Mouse (Mus musculus) 3134 (cell line): Measurements from ENCODE around the gene Gcnt1.

Experiments used
- DNase-seq: peaks from one replicate; pipeline ENCODE4 v3.0.0-alpha.2; 2011; ENCODE audit warnings: low spot score; ENCODE audit not compliant: insufficient read length; ENCODE audit errors: extremely low read depth

The Gcnt1 gene

DNA sequence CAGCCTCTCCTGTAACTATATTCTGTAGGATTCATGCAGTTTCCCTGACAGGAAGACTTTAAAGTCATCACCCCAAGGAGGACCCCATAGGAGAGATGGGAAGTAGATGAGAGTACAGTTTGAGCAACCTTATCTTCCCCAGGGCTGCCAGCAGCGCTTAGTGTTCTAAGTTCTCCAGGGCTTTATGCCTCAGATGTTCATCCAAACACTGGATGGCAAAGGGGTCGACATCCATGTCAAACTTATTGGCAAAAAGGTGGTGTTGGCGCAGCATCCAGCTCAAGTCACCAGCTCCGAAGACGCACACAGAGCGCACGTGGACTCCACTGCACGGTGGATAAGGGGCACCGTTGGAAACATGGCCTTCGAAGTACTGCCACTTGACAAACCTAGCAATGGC, 43.7 kb downstream of the Gcnt1 start:
- DNase-seq, result no peak

DNA sequence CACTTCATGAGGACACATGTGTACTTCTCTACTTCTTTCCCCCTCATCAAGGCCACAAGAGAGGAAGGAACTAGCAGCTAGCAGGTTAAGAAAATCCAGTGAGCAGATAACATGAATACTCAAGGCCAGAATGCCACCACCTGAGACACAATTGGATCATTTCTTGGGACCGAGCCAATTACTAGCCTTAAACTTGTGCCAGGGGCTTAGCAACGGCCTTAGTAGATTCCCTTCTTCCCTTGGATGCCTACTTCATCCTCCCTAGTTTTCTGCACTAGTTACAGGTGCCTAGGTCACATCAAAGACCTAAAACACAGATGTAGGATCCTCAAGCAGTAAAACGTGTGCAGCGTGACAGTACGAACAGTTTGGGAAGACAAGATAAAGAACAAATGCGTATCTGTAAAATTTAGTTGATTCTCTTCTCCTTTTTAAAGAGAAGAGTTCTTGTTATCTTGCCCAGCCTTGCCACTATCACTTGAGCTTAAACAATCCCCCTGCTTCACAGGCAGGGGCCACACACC, 44.7 kb downstream of the Gcnt1 start:
- no peak for DNase-seq

DNA sequence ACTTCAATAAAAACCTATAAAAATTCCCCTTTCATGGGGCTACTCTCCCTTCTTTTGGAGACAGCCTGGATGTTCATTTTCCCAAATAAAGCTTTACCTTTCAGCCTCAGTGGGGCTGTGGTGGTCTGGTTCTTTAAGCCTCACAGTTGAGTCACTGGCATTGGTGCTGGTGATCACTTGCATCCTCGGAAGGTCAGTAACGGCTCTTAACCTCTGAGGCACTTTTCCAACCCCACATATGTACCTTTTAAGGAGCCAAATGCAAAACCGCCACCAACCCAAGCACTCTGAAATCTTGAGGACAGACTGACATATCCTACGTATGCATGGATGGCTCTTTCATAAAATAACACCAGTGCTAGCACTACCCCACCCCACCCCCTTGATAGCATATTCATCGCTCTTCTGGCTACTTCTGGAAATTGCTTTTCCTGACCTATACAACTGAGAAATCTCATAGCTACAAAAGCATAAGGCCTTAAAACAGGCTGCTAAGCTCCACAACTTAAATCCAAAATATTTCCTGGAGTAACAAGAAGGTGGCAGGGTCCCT, 48.9 kb downstream of the Gcnt1 start:
- DNase-seq, result no peak

DNA sequence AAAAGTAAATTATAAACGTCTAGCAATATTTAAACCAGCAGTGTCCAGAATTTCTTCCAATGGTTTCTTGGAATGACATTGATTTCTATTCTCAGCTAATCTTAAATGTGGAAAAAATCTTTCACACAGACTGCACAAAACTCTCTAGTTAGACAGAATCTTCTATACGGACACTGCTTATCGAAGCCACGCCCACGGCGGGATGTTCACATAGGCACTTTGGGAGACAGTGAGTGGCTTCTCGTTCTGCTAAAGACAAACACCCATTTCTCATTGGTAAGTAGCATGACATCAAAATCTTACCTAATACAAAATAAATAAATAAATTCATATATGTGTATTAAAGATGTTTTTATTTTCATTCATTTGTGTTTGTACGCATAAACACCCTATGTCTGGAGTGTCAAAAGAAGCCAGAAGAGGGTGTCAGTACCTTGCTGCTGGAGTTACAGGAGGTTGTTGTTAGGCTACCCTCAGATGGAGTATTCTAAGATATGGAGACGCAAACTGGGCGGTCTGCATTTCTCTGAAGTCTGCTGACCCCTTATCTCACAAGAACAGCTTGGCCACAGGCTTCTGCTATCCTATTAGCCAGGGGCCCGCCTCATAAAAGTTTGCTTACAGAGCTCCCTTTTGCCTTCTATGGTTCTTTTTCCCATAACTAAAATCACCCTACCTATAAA, 49.5 kb downstream of the Gcnt1 start:
- no peak for DNase-seq

DNA sequence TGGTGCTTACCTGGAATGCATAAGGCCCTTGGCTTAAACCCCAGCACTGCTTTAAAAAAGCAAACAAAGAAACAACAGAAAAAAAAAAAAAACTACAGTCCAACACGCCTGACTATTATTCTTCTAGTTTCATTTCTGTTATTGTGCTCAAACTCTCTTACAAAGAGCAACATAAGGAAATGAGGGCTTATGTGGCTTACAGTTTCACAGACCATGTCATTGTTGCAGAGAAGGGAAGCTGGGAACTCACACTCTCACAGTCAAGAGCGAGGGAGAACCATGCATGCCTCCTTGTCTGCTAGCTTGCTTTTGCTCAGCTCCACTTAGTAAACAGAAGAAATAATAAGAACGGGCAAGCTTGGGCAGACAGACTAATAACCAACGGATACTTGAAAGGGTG, 52.9 kb downstream of the Gcnt1 start:
- DNase-seq, result no peak

DNA sequence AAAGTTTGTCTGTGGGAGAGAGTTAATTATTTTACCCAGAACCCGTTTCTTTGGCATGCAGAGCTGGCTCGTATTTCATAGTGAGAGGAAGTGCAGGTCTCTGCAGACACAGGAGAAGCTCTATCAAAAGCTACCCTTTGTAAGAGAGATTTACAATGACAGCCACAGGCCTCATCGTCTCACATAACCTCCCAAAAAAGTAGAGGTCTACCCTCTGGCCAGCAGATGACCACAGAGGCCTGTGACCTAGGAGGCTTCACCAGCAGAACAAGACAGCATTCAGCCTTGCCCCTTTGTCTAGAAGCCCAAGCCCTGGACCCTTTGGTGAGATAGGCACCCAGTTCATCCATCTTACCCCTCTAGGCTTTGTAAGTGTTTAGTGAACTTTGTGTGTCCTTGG, 53.9 kb downstream of the Gcnt1 start:
- no peak for DNase-seq

DNA sequence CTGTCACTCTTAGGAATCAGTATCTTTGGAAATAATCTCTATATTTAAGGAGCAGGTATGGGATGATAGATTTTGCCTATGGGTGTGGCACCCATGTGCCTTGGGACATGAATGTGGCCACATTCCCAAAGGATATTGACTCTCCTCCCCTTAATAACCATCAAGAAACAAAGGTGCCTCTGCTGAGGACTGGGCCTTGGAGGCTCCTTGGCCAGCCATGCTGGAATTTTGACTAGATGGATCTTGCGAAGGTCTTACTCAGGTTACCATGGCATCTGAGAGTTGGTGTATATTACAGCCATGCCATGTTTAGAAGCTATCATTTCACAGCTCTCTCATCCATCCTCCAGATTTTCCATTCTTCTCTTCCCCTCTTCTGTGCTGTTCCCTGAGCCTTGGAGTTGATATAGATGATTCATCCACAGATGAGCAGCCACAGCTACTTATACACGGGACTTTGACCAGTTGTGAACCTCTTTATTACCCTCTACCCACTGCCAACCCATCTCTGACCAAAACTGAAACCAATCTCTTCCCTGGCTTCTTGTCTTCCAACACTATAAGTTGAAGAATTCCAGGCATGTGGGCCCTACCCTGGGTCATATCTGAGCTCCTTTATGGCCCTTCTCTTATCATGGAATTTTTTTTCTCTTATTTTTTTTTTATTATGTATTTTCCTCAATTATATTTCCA, 56.2 kb downstream of the Gcnt1 start:
- DNase-seq, result no peak

DNA sequence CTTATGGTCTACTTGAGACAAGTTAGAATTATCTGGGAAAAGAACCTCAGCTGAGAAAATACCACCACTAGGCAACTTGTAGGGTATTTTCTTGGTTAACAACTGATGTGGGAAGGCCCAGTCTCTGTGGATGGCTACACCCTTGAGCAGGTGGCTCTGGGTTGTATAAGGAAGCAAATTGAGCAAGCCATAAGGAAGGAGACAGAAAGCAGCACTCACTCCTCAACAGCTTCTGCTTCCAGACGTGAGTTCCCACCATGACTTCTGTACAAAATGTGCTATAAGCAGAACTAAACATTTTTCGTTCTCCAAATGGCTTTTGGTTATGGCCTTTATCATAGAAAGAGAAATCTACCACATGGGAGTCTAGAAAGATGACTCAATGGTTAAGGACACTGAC, 58.2 kb downstream of the Gcnt1 start:
- no peak for DNase-seq

DNA sequence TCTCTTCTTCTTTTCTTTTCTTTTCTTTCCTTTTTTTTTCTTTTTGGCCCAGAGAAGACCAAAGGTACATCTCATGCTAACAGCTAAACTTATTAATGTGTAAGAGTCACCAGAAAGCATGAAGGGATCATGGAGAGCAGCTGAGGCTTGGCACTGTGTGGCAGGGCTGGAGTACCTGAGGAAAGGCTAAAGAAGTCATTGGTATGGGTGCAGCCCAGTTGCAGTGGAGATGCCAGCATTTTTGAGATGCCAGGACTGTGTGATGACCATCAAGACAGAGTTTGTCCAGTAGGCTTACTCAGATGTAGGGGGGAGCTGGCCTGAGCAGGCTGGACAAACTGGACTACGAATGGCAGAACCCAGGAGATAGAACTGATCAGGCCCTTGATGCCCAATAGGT, 58.9 kb downstream of the Gcnt1 start:
- DNase-seq, result peak; percentile 11

DNA sequence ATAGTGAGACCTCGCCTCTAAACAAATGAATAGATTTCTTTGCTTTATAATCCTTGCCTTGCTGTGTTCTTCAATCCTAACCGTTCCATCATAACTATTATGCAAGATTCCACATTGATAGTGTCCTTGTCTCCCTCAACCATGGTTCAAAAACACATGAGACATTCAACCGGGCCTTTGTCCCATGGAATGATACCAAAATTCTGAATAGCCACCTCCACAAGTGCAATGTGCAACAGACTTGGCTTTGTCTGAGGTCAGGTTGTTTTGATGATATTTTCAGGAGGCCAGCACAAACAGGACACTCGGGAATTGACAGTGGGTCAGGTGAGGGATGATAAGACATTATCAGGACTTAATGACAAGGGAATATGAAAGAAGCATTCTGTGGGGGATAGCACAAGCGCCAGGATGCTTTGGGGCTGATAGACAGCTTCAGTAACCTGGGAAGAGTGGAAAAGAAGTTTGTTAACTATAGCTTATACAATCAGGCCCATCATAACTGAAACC, 59.9 kb downstream of the Gcnt1 start:
- DNase-seq, result no peak

DNA sequence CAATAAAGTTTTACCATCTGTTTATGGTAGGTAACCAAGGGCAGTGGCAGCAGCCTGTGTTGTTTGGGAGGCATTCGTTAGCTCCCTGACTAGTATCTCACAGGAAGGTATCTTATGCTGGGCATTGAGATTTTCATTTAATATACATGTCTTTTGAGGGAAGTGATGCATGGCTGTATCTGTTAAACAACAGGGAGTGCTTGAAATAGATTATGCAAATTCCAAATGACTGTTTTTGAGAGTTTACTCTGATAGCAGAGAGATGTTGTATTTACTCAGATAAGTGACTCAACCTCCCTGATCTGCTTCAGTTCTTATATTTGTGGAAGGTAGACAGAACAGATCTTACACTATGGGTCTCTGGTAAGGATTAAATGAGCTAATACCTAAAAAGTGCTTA, 61.1 kb downstream of the Gcnt1 start:
- no peak for DNase-seq

DNA sequence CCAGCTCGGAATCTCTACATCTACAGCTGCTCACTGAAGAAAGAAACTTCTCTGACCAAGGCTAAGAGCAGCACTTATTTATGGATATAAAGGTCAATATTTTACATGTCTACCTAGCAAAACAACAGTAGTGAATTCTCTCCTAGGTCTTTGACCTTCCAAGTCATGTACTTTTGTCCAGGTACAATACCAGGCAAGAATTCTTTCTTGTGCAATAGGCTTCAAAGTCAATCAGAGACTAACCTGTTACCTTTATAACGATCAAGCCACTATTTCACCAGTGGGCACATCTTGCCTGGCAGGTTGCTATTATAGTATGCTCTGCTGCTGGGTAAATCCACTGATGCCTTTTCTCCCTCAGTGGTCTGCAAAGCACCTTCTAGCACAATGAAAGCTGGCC, 61.6 kb downstream of the Gcnt1 start:
- DNase-seq, result no peak

DNA sequence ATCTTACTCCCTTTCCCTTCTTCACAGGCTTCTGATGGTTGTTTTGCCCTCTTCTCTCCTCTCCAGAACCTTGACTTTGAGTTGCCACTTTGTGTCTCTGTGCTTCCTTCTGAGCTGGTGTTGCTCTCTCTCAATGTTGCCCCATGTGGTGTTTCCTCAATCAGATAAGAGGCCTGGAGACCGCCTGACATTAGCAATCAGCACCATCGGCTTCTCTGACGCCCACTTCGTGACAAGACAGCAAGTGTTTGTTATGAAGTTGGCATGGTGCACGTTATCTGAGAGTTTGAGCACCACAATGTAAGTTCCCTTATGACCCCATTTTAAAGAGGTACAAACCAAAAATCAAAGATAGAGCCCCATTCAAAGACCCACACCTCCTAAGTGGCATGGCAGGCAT, 76.6 kb downstream of the Gcnt1 start:
- DNase-seq, result no peak

DNA sequence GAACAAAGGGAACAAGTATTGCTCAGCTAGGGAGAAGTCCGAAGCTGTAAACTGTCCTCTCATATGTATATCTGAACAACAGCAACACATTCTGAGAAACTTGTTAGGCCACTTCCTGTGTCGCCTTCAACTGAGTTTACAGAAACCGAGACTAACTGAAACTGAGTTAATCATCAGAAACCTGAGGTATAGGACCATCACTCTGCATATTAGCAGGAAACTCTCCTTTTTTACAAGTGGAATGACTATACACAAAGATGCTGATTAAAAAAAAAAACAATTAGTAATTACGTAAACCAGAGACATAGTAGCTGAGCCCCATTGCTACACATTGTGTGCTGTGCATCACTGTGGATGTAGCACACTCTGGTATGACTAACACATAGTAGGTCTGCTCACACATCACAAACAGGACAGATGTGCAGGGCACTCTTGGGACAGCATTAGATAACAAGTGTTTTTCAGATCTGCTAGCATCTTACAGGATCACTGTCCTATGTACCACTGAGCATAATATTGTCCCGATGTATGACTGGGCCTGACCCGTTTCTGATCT, 77.4 kb downstream of the Gcnt1 start:
- no peak for DNase-seq

DNA sequence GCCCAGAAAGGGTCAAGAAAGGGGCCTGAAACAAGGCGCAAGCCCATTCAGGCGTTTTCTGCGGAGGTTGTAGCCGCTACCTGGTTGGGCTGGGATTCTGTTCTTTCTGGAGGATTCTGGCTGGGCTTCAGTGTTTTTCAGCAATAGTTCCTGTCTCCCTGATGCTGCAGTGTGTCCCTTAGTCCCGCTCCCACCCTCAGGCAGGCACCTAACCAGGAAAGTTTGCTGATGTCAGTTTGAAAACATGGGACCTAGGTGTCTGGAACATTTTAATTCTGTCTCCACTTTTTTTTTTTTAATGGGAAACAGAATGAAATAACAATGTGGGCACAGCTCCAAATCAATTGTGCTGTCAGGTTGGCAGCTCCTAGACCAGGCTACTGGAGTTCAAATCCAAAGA, 78.5 kb downstream of the Gcnt1 start:
- no peak for DNase-seq

DNA sequence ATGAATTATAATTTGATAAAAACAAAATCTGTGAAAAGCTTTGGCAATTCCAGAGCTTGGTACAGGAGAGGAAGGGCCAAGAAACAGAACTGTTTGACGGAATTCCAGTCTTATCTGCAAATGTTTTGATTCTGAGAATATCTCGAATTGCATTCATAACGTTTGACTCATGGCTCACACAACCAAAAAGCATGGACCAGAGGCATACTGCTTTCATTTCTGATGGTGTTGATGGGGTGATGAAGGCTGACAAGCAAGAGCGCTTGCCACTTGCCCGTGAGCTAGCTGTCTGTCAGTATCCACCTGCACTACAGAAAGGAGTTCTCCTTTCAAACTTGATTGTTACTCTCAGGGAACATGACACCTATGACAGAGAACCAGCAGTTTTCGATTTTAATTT, 83.1 kb downstream of the Gcnt1 start:
- no peak for DNase-seq

DNA sequence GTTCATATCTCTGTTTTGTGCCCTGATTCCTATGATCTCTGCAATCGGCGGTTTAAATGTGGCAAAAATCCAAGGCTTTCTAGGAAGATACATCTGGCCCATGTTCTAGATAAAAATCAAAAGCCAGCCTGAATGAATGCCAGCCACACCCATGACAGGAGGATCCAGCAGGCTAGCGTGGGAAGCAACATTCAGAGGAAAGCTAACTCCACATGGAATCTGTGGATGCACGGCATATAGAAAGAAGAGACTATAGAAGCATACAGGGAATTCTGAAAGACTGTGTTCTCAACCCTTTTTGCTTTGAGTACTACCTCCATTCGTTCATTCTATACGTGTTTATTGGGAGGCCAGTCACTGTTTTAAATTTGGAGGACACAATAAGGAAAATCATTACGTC, 86.6 kb downstream of the Gcnt1 start:
- no peak for DNase-seq

DNA sequence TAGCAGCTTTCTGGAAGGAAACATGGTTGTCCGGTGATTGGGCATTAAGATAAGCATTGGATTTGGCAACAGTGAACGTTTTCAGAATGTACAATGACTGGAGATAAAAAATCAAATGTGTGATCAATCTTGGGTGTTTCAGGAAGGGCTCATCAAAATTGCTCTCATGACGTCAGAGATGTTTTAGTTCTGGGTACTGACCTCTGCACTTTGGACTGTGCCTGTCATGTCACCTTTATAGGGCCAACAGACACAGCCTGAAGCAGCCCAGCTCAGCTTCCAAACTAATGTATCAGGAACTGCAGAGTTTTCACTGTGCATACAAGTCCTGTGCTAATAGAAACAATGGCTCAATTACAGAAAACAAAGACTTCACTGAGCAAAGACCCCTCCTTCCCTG, 89.3 kb downstream of the Gcnt1 start:
- DNase-seq, result no peak

DNA sequence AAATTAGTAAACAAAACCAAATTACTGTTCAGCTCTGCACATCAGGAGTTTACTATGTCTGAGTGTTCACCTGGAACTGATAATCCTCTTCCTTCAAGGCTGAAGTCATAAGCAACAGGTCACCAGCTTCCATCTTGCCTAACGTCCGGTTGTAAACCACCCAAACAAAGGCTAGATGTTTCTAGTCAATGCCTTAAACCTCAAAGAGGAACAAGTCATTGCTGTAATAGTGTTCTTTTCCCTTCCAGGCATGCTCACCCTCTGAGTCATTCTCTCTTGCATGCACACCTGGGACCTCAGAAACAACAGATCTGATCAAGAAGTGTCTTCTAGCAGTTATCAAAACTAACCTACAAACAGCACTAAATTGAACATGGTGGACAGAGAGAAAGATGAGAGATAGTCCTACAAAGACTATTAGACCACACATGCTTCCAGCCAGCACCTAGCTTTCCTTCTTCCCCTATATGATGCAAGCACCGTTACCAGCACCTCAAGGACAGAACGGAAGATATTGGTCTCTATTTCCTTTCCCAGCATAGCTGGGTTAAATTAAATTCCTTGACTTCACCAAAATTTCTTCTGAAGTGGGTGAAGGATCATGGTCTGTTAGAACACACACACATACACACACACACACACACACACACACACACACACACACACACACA, 94.1 kb downstream of the Gcnt1 start:
- DNase-seq, result no peak
